Mouse (Mus musculus) thymus, adult 2 months (tissue): ENCODE results near the gene Eif2ak4.

ENCODE experiments used
- CTCF ChIP-seq: fragments of 200-500 bp; IDR thresholded peaks from 2 replicates; pipeline ENCODE4 v1.5.1; 2012; ENCODE audit warnings: mild to moderate bottlenecking, control low read depth, low read length, moderate library complexity, borderline replicate concordance; ENCODE audit not compliant: control insufficient read depth, poor library complexity, insufficient read depth; ENCODE audit errors: extremely low read depth
- POLR2A ChIP-seq: fragments of 200-500 bp; IDR thresholded peaks from 2 replicates; pipeline ENCODE4 v1.6.1; 2012; ENCODE audit warnings: mild to moderate bottlenecking, low read length, control low read depth, moderate library complexity; ENCODE audit not compliant: control insufficient read depth, poor library complexity, insufficient read depth; ENCODE audit errors: extremely low read depth

DNA sequence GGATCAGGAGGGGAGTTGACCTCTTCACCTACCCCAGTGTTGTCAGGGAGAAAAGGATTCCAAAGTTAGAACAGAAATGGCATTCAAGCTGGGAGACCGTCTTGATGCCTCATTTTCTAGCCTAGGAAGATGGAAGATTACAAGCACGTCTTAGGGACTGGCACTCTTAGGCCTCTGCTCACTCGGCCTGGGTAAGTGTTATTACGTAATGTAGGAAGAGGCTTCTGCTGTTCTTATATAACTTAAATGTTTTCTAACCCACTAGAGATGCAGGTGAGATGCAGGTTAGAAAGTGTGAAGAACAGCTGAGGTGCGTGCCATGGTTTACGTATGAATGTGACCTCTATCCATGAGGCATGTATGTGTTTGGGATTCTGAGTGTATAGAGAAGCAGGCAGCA, 39.9 kb downstream of the Eif2ak4 start:
- TF ChIP-seq CTCF: no peak
- TF ChIP-seq POLR2A: no peak
